Mouse (Mus musculus): ENCODE data around the gene 4933402N22Rik. TPM values are rescaled to one million over a fixed set of nuclear protein-coding genes. Genes with fewer than 3 reads are reported as not detected.
"Not testable (repeated sequence)": the region's sequence is repeated elsewhere in the genome, so short reads cannot be mapped to it uniquely, and the experiment has no call there.

4933402N22Rik gene
- not detected in 2 replicates for polyA plus RNA-seq (2014; fragmentation: Nextera tagmentation; extraction: Ambion mirVana)

GRCm38 (mm10) chr5:11917743-11918142, at the start of gene 4933402N22Rik:
4933402N22Rik (plus strand) TSS chr5:11918043.
- not testable (repeated sequence) for ATAC-seq (replicated peaks; ENCODE audit: low FRiP score, low TSS enrichment, low read depth); DNase-seq (ENCODE audit: low spot score); H3K9ac ChIP-seq (ENCODE audit: low read length); H3K9me3 ChIP-seq (ENCODE audit: control insufficient read depth, low read length); H3K27me3 ChIP-seq (replicated peaks; ENCODE audit: control insufficient read depth, insufficient read depth, low read length); H3K4me2 ChIP-seq (ENCODE audit: low read length); H3K27ac ChIP-seq (ENCODE audit: low read depth); H3K4me3 ChIP-seq (ENCODE audit: low read depth, low read length); H3K36me3 ChIP-seq (ENCODE audit: control insufficient read depth, insufficient read depth, low read length); H3K4me1 ChIP-seq (replicated peaks; ENCODE audit: control insufficient read depth, insufficient read depth, low read length)
- WGBS = 80% methylated on average over 1 of the region's 2 CpGs

- DNase-seq (ENCODE audit: low spot score); H3K4me1 ChIP-seq (replicated peaks; ENCODE audit: control insufficient read depth, insufficient read depth, low read length); H3K36me3 ChIP-seq (ENCODE audit: control insufficient read depth, insufficient read depth, low read length); ATAC-seq (replicated peaks; ENCODE audit: low FRiP score, low TSS enrichment, low read depth); H3K4me2 ChIP-seq (ENCODE audit: low read length); H3K9ac ChIP-seq (ENCODE audit: low read length); H3K27me3 ChIP-seq (replicated peaks; ENCODE audit: control insufficient read depth, insufficient read depth, low read length); H3K27ac ChIP-seq (ENCODE audit: low read depth); H3K4me3 ChIP-seq (ENCODE audit: low read depth, low read length); H3K9me3 ChIP-seq (ENCODE audit: control insufficient read depth, low read length): not testable (repeated sequence)
- 61% methylated on average over 2 of the region's 2 CpGs for WGBS
Observed at GRCm38 (mm10) chr5:11923790-11924189, 5.9 kb downstream of the 4933402N22Rik start.

Other genes starting within 250 kb of the 4933402N22Rik start
- gene Gm8922, start 236.1 kb upstream of the 4933402N22Rik start, polyA plus RNA-seq (2014; fragmentation: Nextera tagmentation; extraction: Ambion mirVana) = not detected in 2 replicates
- gene Gm8926, start 147.5 kb upstream of the 4933402N22Rik start, polyA plus RNA-seq (2014; fragmentation: Nextera tagmentation; extraction: Ambion mirVana) = not detected in 2 replicates
- not detected in 2 replicates for gene Gm6465, start 72.5 kb upstream of the 4933402N22Rik start, polyA plus RNA-seq (2014; fragmentation: Nextera tagmentation; extraction: Ambion mirVana)